Mouse (Mus musculus) embryonic facial prominence, embryonic 15.5 days (tissue): ENCODE measurements around the gene Znrd1. TPM values are rescaled to one million over a fixed set of nuclear protein-coding genes. Genes with fewer than 3 reads are reported as not detected.

Source experiments
- ATAC-seq: fragments of 200-750 bp; cut with Nextera tagmentation; 2 replicates; pipeline ENCODE4 v1.8.0; 2017; ENCODE audit warnings: low read depth, moderate TSS enrichment; ENCODE audit not compliant: insufficient number of reproducible peaks, low FRiP score, low TSS enrichment
- H3K27ac ChIP-seq: fragments of 300-500 bp; sonication (generic); replicated peaks from 2 replicates; pipeline ENCODE4 v1.5.1; 2015; ENCODE audit warnings: mild to moderate bottlenecking, inconsistent platforms
- H3K27me3 ChIP-seq: fragments of 300-500 bp; sonication (generic); 2 replicates; pipeline ENCODE4 v1.6.1; 2015; ENCODE audit warnings: inconsistent platforms
- H3K36me3 ChIP-seq: fragments of 300-500 bp; sonication (generic); 2 replicates; pipeline ENCODE4 v1.6.1; 2015; ENCODE audit warnings: mild to moderate bottlenecking, inconsistent platforms
- H3K4me1 ChIP-seq: fragments of 300-500 bp; sonication (generic); 2 replicates; pipeline ENCODE4 v1.6.1; 2015; ENCODE audit warnings: inconsistent platforms
- H3K4me2 ChIP-seq: fragments of 300-500 bp; sonication (generic); replicated peaks from 2 replicates; pipeline ENCODE4 v1.6.1; 2015; ENCODE audit warnings: mild to moderate bottlenecking, inconsistent platforms
- H3K4me3 ChIP-seq: fragments of 300-500 bp; sonication (generic); replicated peaks from 2 replicates; pipeline ENCODE4 v1.5.1; 2015; ENCODE audit warnings: mild to moderate bottlenecking, inconsistent platforms
- H3K9ac ChIP-seq: fragments of 300-500 bp; sonication (generic); 2 replicates; pipeline ENCODE4 v1.6.1; 2015; ENCODE audit warnings: inconsistent platforms
- H3K9me3 ChIP-seq: fragments of 300-500 bp; sonication (generic); replicated peaks from 2 replicates; pipeline ENCODE4 v1.6.1; 2016; ENCODE audit warnings: inconsistent platforms
- WGBS: fragments of 180-500 bp; shearing (Covaris S2); methylation state at CpG from one replicate; pipeline ENCODE4 v1.1.7; 2015; 5-methylcytosine and 5-hydroxymethylcytosine counted together
- polyA plus RNA-seq: library from polyadenylated mRNA; unstranded; fragments of >200 nt; fragmentation: Nextera tagmentation; extraction: Ambion mirVana; gene quantifications from 2 replicates; pipeline ENCODE4 v1.2.1, GENCODE M21; 2015

Gene Znrd1
- polyA plus RNA-seq, 1 experiment from 2014 or later, result 98.6 TPM

GRCm38 (mm10) chr17:36943691-36944090 lies 14.7 kb downstream of the Znrd1 start:
- Histone ChIP-seq H3K27me3 (peaks cover 64% of the 10 kb centered on the region), H3K36me3 (peaks cover 4% of the 10 kb centered on the region), H3K9me3 (no peaks in the 10 kb centered on the region), H3K27ac (no peak overlapping the region; the same call in 1 of the 2 replicates), H3K4me1 (peaks cover 27% of the 10 kb centered on the region), H3K4me3 (peak overlapping the region; percentile 47), H3K4me2 (peak overlapping the region; percentile 84), H3K9ac (no peak overlapping the region)
- no peak for ATAC-seq
- WGBS, result 24% methylated on average over 5 of the region's 5 CpGs

GRCm38 (mm10) chr17:36942791-36943471 lies 15.4 kb downstream of the Znrd1 start, which contains the start of gene Rnf39:
Gene Rnf39 (plus strand): TSS chr17:36942918.
- Histone ChIP-seq H3K9ac (peak within 1 kb of the TSS; percentile 39), H3K9me3 (no peaks in the 10 kb centered on the region), H3K36me3 (no peaks in the 10 kb centered on the region), H3K27ac (peak within 1 kb of the TSS; percentile 11), H3K4me3 (peak within 1 kb of the TSS; percentile 47), H3K27me3 (peaks cover 64% of the 10 kb centered on the region), H3K4me2 (peak within 1 kb of the TSS; percentile 84), H3K4me1 (peaks cover 27% of the 10 kb centered on the region)
- ATAC-seq, result peak; percentile 48; the same call in 1 of the 2 replicates
- 2% methylated on average over 59 of the region's 59 CpGs for WGBS

- H3K9ac ChIP-seq, result 0 out of 2 replicates have a peak overlapping the region, but pooled peaks have one; percentile 39
- peak; percentile 53 for ATAC-seq
- 38% methylated on average over 10 of the region's 10 CpGs for WGBS
Measured at GRCm38 (mm10) chr17:36942391-36942790, 16.0 kb downstream of the Znrd1 start.

GRCm38 (mm10) chr17:36938056-36938455 lies 20.3 kb downstream of the Znrd1 start:
- no peak overlapping the region for H3K27ac ChIP-seq
- no peak overlapping the region for H3K4me2 ChIP-seq
- no peaks in the 10 kb centered on the region for H3K36me3 ChIP-seq
- no peak overlapping the region for H3K9ac ChIP-seq
- H3K4me1 ChIP-seq, result peaks cover 9% of the 10 kb centered on the region
- H3K4me3 ChIP-seq, result no peak overlapping the region
- 82% methylated on average over 2 of the region's 2 CpGs for WGBS
- no peaks in the 10 kb centered on the region for H3K9me3 ChIP-seq
- no peak for ATAC-seq
- peaks cover 29% of the 10 kb centered on the region for H3K27me3 ChIP-seq

More at GRCm38 (mm10) chr17:36942391-36942790, 16.0 kb downstream of the Znrd1 start:
- Histone ChIP-seq H3K36me3 (no peaks in the 10 kb centered on the region), H3K4me3 (peak overlapping the region; percentile 47), H3K4me1 (peaks cover 24% of the 10 kb centered on the region), H3K27ac (0 out of 2 replicates have a peak overlapping the region, but pooled peaks have one; percentile 11), H3K4me2 (peak overlapping the region; percentile 84), H3K9me3 (no peaks in the 10 kb centered on the region), H3K27me3 (peaks cover 64% of the 10 kb centered on the region)

GRCm38 (mm10) chr17:36931806-36932205 lies 26.6 kb downstream of the Znrd1 start:
- WGBS, result 61% methylated on average over 2 of the region's 2 CpGs
- Histone ChIP-seq H3K27me3 (no peaks in the 10 kb centered on the region), H3K36me3 (no peaks in the 10 kb centered on the region), H3K9me3 (no peaks in the 10 kb centered on the region), H3K27ac (no peak overlapping the region), H3K4me3 (no peak overlapping the region), H3K4me2 (no peak overlapping the region), H3K4me1 (no peaks in the 10 kb centered on the region), H3K9ac (no peak overlapping the region)
- ATAC-seq, result no peak

GRCm38 (mm10) chr17:36931130-36931529 lies 27.2 kb downstream of the Znrd1 start:
- H3K27me3 ChIP-seq, result no peaks in the 10 kb centered on the region
- no peak overlapping the region for H3K4me3 ChIP-seq
- WGBS, result 81% methylated on average over 4 of the region's 4 CpGs
- no peak for ATAC-seq
- no peaks in the 10 kb centered on the region for H3K9me3 ChIP-seq
- no peak overlapping the region for H3K27ac ChIP-seq
- H3K4me2 ChIP-seq, result no peak overlapping the region
- H3K9ac ChIP-seq, result no peak overlapping the region
- H3K4me1 ChIP-seq, result no peaks in the 10 kb centered on the region
- H3K36me3 ChIP-seq, result no peaks in the 10 kb centered on the region

GRCm38 (mm10) chr17:36930233-36930632 lies 28.1 kb downstream of the Znrd1 start:
- Histone ChIP-seq H3K36me3 (no peaks in the 10 kb centered on the region), H3K4me3 (no peak overlapping the region), H3K4me2 (no peak overlapping the region), H3K9ac (no peak overlapping the region), H3K27ac (no peak overlapping the region), H3K27me3 (no peaks in the 10 kb centered on the region), H3K9me3 (no peaks in the 10 kb centered on the region), H3K4me1 (no peaks in the 10 kb centered on the region)
- no peak for ATAC-seq
- WGBS, result 64% methylated on average over 6 of the region's 6 CpGs

- H3K4me3 ChIP-seq, result no peak overlapping the region
- no peaks in the 10 kb centered on the region for H3K4me1 ChIP-seq
- H3K4me2 ChIP-seq, result no peak overlapping the region
- no peaks in the 10 kb centered on the region for H3K9me3 ChIP-seq
- H3K36me3 ChIP-seq, result no peaks in the 10 kb centered on the region
- H3K27me3 ChIP-seq, result no peaks in the 10 kb centered on the region
- no peak overlapping the region for H3K27ac ChIP-seq
- no peak overlapping the region for H3K9ac ChIP-seq
- 68% methylated on average over 12 of the region's 12 CpGs for WGBS
- ATAC-seq, result no peak
Measured at GRCm38 (mm10) chr17:36929236-36929932, 29.0 kb downstream of the Znrd1 start.

GRCm38 (mm10) chr17:36927496-36928120 lies 30.8 kb downstream of the Znrd1 start:
- Histone ChIP-seq H3K27ac (no peak overlapping the region), H3K4me2 (no peak overlapping the region), H3K9me3 (no peaks in the 10 kb centered on the region), H3K4me1 (no peaks in the 10 kb centered on the region), H3K9ac (no peak overlapping the region), H3K36me3 (no peaks in the 10 kb centered on the region), H3K4me3 (no peak overlapping the region), H3K27me3 (no peaks in the 10 kb centered on the region)
- no peak for ATAC-seq
- WGBS, result 46% methylated on average over 10 of the region's 10 CpGs

- ATAC-seq, result no peak
- H3K4me1 ChIP-seq, result no peaks in the 10 kb centered on the region
- H3K4me2 ChIP-seq, result no peak overlapping the region
- no peaks in the 10 kb centered on the region for H3K9me3 ChIP-seq
- no peaks in the 10 kb centered on the region for H3K27me3 ChIP-seq
- no peak overlapping the region for H3K27ac ChIP-seq
- no peak overlapping the region for H3K9ac ChIP-seq
- no peaks in the 10 kb centered on the region for H3K36me3 ChIP-seq
- WGBS, result 63% methylated on average over 4 of the region's 4 CpGs
- no peak overlapping the region for H3K4me3 ChIP-seq
Measured at GRCm38 (mm10) chr17:36923491-36923890, 34.9 kb downstream of the Znrd1 start.

- ATAC-seq, result no peak
- no peak overlapping the region for H3K9ac ChIP-seq
- no peaks in the 10 kb centered on the region for H3K27me3 ChIP-seq
- no peak overlapping the region for H3K4me3 ChIP-seq
- H3K27ac ChIP-seq, result no peak overlapping the region
- H3K4me1 ChIP-seq, result no peaks in the 10 kb centered on the region
- H3K9me3 ChIP-seq, result no peaks in the 10 kb centered on the region
- no peaks in the 10 kb centered on the region for H3K36me3 ChIP-seq
- WGBS, result 69% methylated on average over 4 of the region's 4 CpGs
- no peak overlapping the region for H3K4me2 ChIP-seq
Measured at GRCm38 (mm10) chr17:36922715-36923114, 35.6 kb downstream of the Znrd1 start.
